ENCODE assay signal across 8 mouse cellular contexts in genomic region chr11:101465869-101466551, GRCm38 (mm10). TPM values are rescaled to one million over a fixed set of nuclear protein-coding genes. Genes with fewer than 3 reads are reported as not detected.
DNase-seq lines count a peak whose midpoint lies in the region; ATAC-seq and TF ChIP-seq lines count a peak whose summit lies in the region.

Gene Vat1, minus strand, starts transcription at chr11:101466230.

- WGBS in limb, embryonic 14.5 days, result 1% methylated on average over 59 of the region's 60 CpGs
- 2% methylated on average over 60 of the region's 60 CpGs for WGBS in midbrain, embryonic 15.5 days

- peak within 1 kb of the TSS; percentile 64 for H3K9ac ChIP-seq in limb, embryonic 14.5 days (ENCODE audit: low read depth, low read length, severe bottlenecking)
- peak within 1 kb of the TSS; percentile 80 for H3K9ac ChIP-seq in midbrain, embryonic 15.5 days

- ATAC-seq in limb, embryonic 14.5 days (ENCODE audit: low FRiP score, low read depth), result peak; percentile 51
- peak; percentile 76 for ATAC-seq in midbrain, embryonic 15.5 days (replicated peaks)

- H3K27ac ChIP-seq in limb, embryonic 14.5 days (replicated peaks; ENCODE audit: low read depth, low read length), result peak within 1 kb of the TSS; percentile 76
- H3K27ac ChIP-seq in midbrain, embryonic 15.5 days, result peak within 1 kb of the TSS; percentile 90

- H3K4me1 ChIP-seq in limb, embryonic 14.5 days (ENCODE audit: control insufficient read depth, insufficient read depth, low read length), result peaks cover 24% of the 10 kb centered on the region
- H3K4me1 ChIP-seq in midbrain, embryonic 15.5 days, result peaks cover 62% of the 10 kb centered on the region

- DNase-seq in cerebellum, adult 11-12 months, result peak; percentile 41
- no peak for DNase-seq in cerebellum, postnatal 4 days (ENCODE audit: low spot score in 2 of 2)
- peak; percentile 71 for DNase-seq in embryo, embryonic 10.5 days (ENCODE audit: low spot score)
- peak; percentile 81 to 86 for DNase-seq in heart, adult 18-20 months
- peak; percentile 72 for DNase-seq in kidney, adult 18-20 months
- peak; percentile 57 for DNase-seq in limb, embryonic 14.5 days (ENCODE audit: low spot score)
- peak; percentile 55 to 67 for DNase-seq in spleen, adult 18-20 months

- peak within 1 kb of the TSS; percentile 82 for H3K4me3 ChIP-seq in limb, embryonic 14.5 days (replicated peaks; ENCODE audit: low read length)
- peak within 1 kb of the TSS; percentile 69 for H3K4me3 ChIP-seq in midbrain, embryonic 15.5 days

- no peaks in the 10 kb centered on the region for H3K27me3 ChIP-seq in limb, embryonic 14.5 days (ENCODE audit: control insufficient read depth, insufficient read depth, low read length)
- H3K27me3 ChIP-seq in midbrain, embryonic 15.5 days (replicated peaks), result no peaks in the 10 kb centered on the region

- no peaks in the 10 kb centered on the region for H3K9me3 ChIP-seq in limb, embryonic 14.5 days (ENCODE audit: control insufficient read depth, low read length)
- no peaks in the 10 kb centered on the region for H3K9me3 ChIP-seq in midbrain, embryonic 15.5 days

- TF ChIP-seq POLR2A in limb, embryonic 14.5 days (IDR thresholded peaks at IDR 0.05; ENCODE audit: borderline replicate concordance, extremely low read depth, insufficient read depth, insufficient read length), result no peak

- peak within 1 kb of the TSS; percentile 90 for H3K4me2 ChIP-seq in limb, embryonic 14.5 days (replicated peaks; ENCODE audit: low read depth, low read length, severe bottlenecking)
- peak within 1 kb of the TSS; percentile 86 for H3K4me2 ChIP-seq in midbrain, embryonic 15.5 days

- peaks cover 15% of the 10 kb centered on the region for H3K36me3 ChIP-seq in limb, embryonic 14.5 days (ENCODE audit: control insufficient read depth, insufficient read depth, low read length)
- peaks cover 16% of the 10 kb centered on the region for H3K36me3 ChIP-seq in midbrain, embryonic 15.5 days (replicated peaks)

RNA-seq across cellular contexts. Expression of gene Vat1, which starts in this region (rescaled TPM):
- 10 to 100 TPM; 23.7 to 24.6 TPM for total RNA-seq in heart, adult 18-20 months (2021)
- polyA plus RNA-seq in limb, embryonic 14.5 days (2012; rRNA removed), result 88.0 and 96.1 TPM in 2 replicates
- 56.1 and 63.3 TPM in 2 replicates for polyA plus RNA-seq in limb, embryonic 14.5 days (2014; fragmentation: Nextera tagmentation; extraction: Ambion mirVana)
- 128 and 133 TPM in 2 replicates for polyA plus RNA-seq in midbrain, embryonic 15.5 days (2015; fragmentation: Nextera tagmentation; extraction: Ambion mirVana)

Comparison
In these comparisons a context has a peak if more than half of its experiments do, and no peak if none do; other contexts are left out.
1. DNase-seq: peak in cerebellum, adult 11-12 months (single experiment), embryo, embryonic 10.5 days (single experiment), heart, adult 18-20 months (2 of 2), kidney, adult 18-20 months (single experiment), limb, embryonic 14.5 days (single experiment) and spleen, adult 18-20 months (2 of 2); none in cerebellum, postnatal 4 days (0 of 2).